Mouse (Mus musculus): ENCODE results near the gene Fbl.
"Not testable (repeated sequence)": the region's sequence is repeated elsewhere in the genome, so short reads cannot be mapped to it uniquely, and the experiment has no call there.

Gene Fbl

DNA sequence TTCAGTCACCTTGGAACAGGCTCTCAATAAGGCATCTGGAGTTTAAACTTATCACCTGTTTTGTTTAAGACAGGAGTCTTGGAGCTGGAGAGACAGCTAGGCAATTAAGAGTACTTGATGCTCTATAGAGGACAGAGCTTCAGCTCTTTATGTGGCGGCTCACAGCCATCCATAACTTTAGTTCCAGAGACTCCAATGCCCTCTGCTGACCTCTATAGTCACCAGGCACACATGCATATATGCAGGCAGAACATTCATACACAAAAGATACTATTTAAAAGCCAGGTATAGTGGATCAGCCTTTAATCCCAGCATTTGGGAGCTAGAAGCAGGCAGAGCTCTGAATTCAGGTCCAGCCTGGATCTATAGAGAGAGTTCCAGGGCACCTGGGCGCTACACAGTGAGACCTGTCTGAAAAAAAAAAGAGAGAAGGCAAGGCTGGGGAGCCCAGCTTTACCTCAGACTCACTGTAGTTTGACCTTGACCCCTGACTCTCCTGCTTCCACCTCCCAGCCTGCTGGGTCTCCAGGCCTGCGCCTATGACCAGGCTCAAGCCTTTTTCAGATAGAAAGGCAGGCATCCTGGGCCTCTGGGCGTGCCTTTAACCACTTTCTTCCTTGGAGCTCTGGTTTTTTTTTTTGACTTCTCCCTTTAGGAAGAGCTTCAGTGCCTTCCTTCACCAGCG lies 26.0 kb downstream of the Fbl start:
- no peak for DNase-seq (ENCODE audit: low spot score)

GRCm38 (mm10) chr7:28196528-28196927 lies 27.0 kb downstream of the Fbl start:
- DNase-seq (ENCODE audit: low spot score), result no peak

DNA sequence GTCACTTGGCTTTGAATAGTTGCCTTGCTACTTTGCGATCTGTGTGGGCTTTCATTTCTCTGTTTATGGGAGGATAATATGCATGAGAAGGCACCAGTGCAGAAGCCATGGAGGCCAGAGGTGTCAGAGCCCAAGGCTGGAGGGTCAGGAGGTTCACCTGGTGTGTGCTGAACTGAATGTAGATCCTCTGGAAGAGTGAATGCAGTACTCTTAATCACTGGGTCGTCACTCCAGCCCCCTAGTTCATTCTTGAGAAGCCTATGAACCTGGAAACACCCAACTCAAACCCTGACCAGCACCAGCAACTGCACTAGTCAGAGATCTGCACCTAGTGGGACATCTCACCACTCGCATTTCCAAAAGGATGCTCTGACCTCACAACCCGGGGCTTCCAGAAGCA lies 29.5 kb downstream of the Fbl start:
- DNase-seq (ENCODE audit: low spot score), result no peak

GRCm38 (mm10) chr7:28203207-28204108 lies 33.9 kb downstream of the Fbl start:
- no peak for DNase-seq (ENCODE audit: low spot score)

- DNase-seq (ENCODE audit: low spot score), result no peak
These were observed 36.6 kb downstream of the Fbl start for GRCm38 (mm10) chr7:28206044-28206600.

DNA sequence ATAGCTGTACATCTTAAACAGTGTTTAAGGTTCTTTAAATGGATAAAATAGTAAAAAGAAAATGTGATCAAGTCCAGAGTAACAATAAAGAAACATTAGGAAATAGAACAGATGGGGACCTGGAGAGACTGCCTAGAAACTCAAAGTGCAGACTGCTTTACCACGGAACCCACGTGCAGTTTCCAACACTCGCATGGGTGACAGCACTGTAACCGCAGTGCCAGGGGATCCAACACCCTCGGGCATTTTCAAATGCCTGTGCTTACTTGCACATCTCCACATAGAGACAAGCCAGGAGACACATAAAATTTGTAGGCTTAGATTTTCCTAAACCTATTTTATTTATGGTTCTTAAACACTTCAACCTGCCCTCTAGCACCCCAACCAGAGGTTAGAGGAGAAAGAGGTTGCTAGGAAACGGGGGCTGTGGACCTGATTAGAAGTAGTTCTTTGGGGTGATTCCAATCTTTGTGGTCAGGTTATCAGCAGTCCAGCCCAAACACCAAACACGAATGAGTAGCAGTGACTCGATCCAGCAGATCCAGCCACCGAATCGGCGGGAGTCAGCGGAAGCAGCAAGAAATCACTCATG lies 39.0 kb downstream of the Fbl start:
- DNase-seq (ENCODE audit: low spot score), result no peak

DNA sequence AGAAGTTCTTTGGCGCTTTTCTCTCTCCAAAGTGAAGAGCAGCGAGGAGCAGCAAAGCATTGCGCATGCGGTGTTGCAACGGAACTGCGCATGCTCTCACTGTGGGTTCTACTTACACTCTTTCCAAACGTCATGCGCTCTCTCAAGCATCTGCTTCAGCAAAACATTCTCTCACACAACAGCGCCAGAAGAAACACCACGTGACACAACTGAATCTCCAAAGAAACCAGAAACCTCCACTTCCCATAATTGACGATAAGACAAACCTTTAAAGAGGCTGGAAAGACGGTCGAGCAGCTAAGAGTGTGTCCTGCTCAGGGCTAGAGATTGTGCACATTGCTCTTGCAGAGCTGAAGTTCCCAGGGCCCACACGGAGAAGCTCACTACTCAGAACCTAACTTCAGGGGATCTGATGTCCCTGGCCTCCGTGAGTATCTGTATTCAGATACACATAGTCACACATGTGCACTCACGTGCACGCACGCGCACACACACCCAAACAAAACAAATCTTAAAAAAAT lies 39.5 kb downstream of the Fbl start:
- peak; percentile 63 for DNase-seq (ENCODE audit: low spot score)

DNA sequence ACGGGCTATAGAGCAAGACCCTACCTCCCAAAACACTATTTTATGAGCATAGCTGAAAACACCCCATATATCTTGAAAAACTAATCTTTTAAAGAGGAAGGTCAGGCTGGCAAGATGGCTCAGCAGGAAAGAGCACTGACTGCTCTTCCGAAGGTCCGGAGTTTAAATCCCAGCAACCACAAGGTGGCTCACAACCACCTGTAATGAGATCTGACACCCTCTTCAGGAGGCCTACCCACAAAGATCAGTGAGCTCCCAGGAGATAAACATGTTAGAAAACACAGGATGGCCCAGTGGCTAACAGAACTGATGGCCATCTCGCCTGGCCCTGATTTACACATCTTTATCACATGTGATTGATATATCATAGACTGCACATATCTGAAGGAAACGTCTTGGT lies 41.2 kb downstream of the Fbl start:
- no peak for DNase-seq (ENCODE audit: low spot score)

- peak; percentile 48 for DNase-seq (ENCODE audit: low spot score)
These were observed 44.6 kb downstream of the Fbl start for GRCm38 (mm10) chr7:28214142-28214541.

DNA sequence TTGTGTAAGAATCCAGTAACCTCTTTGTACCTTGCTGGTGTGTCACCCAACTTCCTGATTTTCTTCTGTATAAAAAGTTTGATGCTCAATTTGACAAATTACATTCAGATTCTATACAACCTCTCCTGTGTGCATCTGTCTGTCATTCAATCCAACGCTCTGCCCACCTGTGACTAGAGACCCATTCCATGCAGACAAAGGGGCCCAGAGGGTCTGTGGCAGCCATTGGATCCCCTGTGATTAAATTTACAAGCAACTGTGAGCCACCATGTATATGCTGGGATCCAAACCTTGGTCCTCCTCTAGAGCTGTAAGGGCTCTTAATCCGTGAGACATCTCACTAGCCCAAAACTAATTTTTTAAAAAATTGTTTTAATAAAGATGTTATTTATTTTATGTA lies 46.4 kb downstream of the Fbl start:
- not testable (repeated sequence) for DNase-seq (ENCODE audit: low spot score)

- not testable (repeated sequence) for DNase-seq (ENCODE audit: low spot score)
These were observed 48.3 kb downstream of the Fbl start for GRCm38 (mm10) chr7:28217811-28218210.

DNA sequence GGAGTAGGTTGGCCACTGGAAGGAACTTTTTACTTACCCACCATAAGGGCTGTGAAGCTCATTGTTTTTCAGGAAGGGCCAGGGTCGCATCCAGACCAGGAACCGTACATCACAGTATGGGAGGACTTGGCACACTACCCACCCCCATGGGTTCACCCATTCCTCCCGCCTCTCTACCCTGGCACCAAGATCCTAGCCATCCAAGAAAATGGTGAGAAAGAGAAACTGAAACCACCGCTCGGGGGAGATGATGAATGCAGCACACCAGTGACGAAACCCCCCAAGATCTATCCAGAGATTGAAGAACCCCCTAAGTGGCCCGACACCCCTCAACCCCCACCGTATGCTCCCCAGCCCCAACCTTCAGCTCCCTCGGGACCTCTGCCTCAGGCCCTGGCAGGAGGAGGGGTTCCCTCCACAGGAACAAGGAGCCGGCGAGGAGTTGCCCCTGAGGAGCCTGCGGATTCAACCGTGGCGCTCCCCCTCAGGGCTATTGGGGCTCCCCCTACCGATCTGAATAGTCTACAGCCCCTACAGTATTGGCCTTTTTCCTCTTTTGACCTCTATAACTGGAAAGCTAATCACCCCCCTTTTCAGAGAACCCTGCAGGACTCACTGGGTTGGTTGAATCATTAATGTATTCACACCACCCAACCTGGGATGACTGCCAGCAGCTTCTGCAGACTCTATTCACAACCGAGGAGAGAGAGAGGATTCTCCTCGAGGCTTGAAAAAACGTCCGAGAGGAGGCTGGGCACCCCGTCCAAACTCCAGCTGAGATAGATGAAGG lies 49.6 kb downstream of the Fbl start:
- not testable (repeated sequence) for DNase-seq (ENCODE audit: low spot score)

GRCm38 (mm10) chr7:28226836-28227235 lies 57.3 kb downstream of the Fbl start:
- DNase-seq (ENCODE audit: low spot score), result not testable (repeated sequence)

GRCm38 (mm10) chr7:28227421-28227820 lies 57.9 kb downstream of the Fbl start:
- not testable (repeated sequence) for DNase-seq (ENCODE audit: low spot score)
